Mouse (Mus musculus): ENCODE results near the gene Ribc1.

Ribc1 gene

DNA sequence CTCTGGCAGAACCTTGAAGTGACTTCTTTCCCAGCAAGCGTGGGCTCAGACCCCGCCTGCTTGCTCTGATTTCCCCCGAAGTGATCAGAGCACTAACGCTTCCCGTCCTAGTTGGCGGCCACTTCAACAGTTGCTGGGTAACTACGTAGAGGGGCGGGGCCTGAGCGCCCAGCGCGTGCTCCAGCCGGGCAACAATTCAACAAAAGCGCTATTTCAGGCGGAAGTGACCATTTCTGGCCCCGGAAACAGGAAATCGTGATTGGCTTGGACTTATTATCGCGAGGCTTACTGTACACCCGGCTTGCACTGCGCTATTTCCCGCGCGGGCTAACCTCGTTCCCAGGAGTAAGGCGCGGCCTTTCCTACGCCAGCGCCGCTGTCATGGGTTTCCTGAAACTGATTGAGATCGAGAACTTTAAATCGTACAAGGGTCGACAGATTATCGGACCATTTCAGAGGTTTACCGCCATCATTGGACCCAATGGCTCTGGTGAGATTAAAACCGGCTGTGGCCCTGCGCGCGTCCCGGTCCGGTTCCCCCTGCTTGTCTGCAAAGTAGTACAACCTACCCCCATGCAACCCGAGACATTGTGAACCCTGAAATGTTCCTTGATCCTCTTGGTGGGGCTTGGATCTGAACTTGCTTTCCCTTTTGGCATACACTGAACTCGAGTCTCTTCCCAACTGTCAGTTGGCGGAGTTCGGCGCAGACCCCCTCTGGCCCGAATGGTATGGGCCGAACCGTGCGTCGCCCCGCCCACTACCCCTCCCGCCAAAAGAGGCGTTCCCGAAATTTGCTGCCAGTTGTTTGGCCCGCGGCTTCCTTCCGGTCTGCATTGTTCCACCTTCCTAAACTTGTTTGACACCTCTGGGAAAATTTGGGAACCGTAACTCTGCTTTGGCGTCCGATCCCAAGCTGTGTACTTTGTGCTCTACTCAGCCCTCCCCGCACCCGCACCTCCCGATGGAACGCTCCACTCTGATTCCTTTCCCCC is at the start of gene Ribc1, which contains the start of gene Smc1a:
Gene Ribc1, minus strand, starts transcription at position 145 of the 995 bp plus-strand sequence.
Gene Smc1a, plus strand, starts transcription at position 278 of the 995 bp plus-strand sequence.
- in situ Hi-C loops (cut with MseI, MboI), result no loop called here

DNA sequence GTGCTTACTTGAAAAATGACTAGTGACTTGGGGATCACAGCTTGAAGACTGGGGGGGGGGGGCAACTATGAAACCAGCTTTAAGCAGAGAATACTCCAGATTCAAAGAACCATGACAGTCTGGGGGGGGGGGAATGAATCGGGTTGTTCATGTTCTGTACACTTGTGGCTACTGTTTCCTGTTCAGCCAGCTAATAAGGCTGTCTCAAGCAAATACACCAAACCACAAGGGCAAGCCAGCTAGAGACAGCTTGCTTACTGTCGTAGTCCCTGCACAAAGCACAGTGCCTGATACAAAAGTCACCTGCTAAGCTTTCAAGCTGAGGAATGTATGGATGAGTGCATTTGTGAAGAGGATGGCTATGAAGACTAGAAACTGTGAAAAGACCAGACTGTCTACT is 49.6 kb upstream of the Ribc1 start:
- in situ Hi-C loops (cut with MseI, MboI), result no loop called here

GRCm38 (mm10) chrX:152054094-152054493 is 38.0 kb upstream of the Ribc1 start:
- in situ Hi-C loops (cut with MseI, MboI), result no loop called here

DNA sequence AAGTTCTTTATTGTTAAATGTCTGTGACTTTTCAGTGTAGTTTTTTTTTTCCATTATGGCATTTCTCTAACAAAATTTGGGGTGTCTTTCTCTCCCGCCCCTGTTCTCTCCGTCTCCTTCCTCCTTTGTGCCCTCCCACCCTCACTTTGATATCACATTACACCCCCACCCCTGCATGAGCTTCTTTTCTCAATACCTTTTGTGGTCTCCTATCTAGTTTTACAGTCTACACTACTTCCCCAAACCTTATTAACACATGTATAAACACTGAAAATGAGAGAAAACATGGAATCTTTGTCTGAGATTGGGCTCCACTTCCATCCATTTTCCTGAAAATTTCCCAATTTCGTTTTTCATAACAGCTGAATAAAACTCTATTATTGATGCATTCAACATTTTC is 36.5 kb upstream of the Ribc1 start:
- in situ Hi-C loops (cut with MseI, MboI), result no loop called here

GRCm38 (mm10) chrX:152047230-152047629 is 31.1 kb upstream of the Ribc1 start:
- in situ Hi-C loops (cut with MseI, MboI), result no loop called here

GRCm38 (mm10) chrX:152039865-152040264 is 23.8 kb upstream of the Ribc1 start:
- in situ Hi-C loops (cut with MseI, MboI), result no loop called here

DNA sequence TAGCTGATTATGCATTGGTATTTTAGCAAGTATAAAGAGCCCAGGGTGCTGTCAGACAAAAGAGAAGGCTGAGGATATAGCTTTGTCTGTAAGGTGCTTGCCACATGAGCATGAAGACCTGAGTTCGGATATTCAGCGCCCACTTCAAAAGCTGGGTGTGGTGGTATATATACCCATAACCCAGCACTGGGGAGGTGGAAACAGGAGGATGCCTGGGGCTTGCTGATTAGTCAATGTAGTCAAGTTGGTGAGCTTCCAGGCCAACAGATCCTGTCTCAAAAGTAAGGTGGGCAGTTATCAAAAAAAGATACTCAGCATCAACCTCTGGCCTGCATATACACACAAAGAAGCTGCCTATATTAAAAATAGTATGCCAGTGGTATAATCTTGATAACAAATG is 3.2 kb upstream of the Ribc1 start:
- in situ Hi-C loops (cut with MseI, MboI), result no loop called here

DNA sequence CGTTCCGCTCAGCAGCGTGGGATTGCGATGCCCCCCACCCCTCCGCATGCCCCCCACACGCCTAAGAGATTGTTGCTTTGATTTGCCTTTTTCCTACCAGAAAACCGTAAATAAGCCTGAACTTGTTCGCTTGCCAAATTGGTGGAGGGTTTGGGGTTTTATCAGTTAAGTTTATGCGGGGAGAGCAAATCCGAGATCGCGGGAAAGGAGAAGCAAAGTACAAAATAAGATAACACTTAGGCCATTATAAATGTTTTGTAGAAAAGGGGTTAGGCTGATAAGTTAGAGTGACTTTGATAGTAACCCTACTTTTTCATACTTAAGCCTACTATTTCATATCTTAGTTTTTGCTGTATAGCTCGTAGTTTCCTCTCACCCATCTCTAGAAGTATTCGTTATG is 1.1 kb upstream of the Ribc1 start:
- in situ Hi-C loops (cut with MseI, MboI), result no loop called here

DNA sequence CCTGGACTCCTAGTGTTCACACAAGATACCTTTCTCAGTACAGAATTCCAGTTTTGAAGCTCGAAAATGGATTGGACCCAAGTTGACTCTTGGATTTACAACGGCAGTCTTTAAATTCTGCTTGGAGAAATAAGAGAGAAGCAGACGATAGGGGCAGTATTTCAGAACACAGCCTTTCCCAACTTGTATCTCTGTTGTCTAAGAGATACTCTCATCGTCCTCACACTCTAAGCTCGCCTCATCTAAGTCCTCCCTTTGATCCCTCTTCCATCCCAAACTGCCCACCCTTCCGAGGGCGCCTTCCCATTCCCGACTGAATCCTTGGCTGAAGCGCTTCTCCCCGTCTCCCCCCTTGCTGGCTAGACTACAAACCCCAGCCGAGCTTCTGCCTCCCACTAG is 344 bp downstream of the Ribc1 start:
- in situ Hi-C loops (cut with MseI, MboI), result no loop called here

DNA sequence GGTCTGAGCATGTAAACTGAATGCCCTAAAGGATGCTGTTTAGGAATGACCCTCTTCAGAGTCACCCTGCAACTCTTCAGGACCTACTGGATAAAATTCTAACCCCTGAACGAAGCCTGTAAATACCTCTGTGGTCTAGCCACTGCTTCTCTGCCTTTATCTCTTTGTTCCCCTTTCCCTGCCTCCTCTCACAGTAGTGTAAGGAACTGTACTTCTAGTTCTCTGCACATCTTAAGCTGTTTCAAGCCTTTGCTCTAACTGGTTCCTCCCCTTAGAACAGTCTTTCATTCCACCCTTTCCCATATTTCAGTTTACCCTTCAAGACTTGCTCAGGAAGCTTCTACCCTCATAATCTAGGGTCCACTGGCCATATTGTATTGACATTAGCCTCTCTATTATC is 8.2 kb downstream of the Ribc1 start:
- in situ Hi-C loops (cut with MseI, MboI), result no loop called here

DNA sequence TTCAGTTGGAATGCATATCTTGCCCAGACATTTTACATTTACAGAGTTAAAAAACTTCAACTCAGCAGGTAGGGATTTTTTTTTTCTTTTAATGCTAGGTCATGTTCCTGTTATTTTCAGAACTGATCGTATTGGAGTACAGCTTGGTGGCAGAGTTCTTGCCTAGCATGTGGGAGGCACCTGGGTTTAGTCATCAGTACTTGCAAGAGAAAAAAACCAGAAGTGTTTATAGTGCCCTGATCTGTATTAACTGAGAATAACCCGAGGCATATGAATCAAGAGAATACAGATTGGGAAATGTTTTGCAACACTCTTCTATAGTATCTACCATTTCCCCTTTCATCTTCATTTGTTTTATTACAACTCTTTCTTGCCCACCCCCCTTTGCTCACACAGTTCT is 13.2 kb downstream of the Ribc1 start:
- in situ Hi-C loops (cut with MseI, MboI), result no loop called here

DNA sequence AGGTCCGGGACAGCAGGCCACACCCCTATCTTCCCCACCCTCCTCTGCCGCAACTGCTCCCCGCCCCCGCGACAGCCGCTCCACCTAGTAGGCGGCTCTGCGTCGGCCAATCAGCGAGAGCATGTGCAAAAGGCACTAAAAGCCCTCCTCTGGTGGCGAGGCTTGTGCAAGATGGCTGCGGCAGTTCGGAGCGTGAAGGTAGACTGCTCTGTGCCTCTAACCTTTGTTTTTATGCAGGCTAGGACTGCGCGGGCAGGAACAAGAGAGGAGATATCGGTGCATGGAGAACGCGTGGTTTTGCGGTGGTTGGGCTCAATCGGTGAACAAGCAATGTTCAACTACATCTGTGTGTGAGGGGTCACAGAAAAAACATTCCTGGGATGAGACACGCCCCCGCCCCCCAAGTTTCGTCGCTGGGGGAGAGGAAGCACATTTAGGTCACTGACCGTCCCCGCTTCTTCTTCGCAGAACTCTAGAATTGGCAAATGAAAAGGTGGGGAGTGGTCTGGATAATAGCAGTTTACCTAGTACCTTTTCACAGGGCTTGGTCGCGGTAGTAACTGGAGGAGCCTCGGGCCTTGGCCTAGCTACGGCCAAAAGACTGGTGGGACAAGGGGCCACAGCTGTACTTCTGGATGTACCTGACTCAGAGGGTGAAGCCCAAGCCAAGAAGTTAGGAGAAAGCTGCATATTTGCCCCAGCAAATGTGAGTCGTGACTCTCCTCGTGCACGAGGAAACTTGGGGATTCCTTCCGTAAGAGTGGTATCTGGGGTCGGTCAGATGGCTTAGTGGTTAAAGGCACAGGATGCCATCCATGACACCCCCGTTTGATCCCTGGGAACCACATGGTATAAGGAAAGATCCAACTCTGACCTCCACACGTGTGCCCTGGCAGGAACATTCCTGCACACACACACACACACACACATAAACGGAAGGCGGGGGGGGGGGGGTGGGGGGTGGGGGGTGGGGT is 14.1 kb downstream of the Ribc1 start, which contains the start of gene Hsd17b10:
Gene Hsd17b10, plus strand, starts transcription at position 109 of the 974 bp plus-strand sequence.
- in situ Hi-C loops (cut with MseI, MboI), result no loop called here

DNA sequence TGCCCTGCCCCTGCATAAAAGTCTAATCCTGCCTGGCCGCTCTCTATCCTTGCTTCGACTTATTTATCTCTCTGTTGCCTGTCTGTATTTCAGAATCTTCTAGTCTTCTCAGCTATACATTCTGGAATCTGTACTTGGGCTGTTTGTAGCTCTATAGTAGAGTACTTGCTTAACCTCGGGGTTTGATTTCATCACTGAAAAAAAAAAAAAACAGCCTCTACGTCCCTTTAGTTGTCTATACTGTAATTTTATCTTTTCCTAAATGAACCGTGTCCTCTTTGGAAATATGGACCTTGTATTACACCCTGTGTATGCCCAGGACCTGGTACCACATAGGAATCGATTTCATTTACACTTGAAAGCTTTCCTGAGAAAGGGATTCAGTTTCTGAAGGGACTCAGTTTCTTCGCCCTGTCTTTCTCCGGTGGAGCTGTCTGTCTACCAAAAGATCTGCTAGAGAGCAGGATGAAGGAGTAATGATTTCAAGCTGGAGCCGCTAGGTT is 14.9 kb downstream of the Ribc1 start:
- in situ Hi-C loops (cut with MseI, MboI), result no loop called here

DNA sequence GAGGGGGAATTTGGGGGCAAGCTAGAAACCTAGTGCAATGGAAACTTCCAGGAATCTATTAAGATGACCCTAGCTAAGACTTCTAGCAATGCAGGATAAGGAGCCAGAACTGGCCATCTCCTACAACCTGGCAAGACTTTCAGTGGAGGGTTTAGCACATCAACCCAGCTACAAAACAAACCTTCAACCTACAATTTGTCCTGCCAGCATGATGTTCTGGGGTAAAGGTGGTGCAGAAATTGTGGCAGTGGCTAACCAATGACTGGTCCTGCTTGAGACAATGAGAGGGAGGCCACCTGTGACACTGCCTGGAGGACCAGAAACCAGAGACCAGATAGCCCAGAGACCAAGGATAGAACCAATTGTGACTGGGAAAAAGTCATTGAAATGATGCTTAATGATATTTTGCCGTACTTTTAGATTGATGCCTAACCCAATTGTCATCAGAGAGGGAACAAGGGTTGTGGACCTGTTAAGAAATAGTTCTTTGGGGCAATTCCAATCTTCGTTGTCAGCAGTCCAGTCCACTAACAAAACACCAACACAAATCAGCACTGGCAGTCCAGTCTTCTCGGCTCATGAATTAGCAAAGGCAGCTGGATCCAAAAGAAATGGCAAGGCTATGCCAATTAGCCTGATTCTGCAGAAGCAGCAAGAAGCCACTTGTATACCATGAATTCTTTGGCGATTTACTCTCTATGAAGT is 16.9 kb downstream of the Ribc1 start:
- in situ Hi-C loops (cut with MseI, MboI), result no loop called here

Measured in mouse trophoblast stem cell (cell line).